Mouse (Mus musculus): ENCODE measurements at regions not wholly inside any gene's neighbourhood (a gene's known extent, or its start where the extent isn't known, plus 50 kb on each side); places are given as distances from the start of the nearest gene placed in this dataset.
A peak's percentile ranks its signal among the peaks of the same experiment; 100 is the strongest.

- no peak for ATAC-seq (ENCODE audit: low TSS enrichment)
These were observed 281.0 kb upstream of the 4930452B06Rik start for GRCm38 (mm10) chr14:8946851-8947625.

DNA sequence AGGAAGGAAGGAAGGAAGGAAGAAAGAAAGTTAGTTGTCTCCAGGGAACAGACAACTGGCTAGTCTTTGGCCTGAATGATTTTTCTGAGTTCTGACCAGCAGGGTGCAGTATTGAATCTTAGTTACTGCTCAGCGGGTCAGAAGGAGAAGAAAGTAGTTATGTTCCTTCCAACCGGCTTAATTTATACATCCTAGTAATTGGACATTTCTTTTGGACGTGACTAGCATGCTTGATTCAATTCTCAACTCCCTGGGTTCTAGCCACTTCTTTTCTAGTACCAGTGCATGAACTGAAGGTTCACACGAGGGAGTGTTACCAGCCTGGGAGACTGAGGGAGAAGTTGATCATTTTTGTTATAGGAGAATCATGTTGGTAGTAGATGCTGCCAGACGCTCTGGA lies 269.1 kb upstream of the 4930452B06Rik start:
- peak; percentile 93 for ATAC-seq (ENCODE audit: low TSS enrichment)

All from frontal cortex, adult (tissue).